Mouse (Mus musculus) olfactory bulb, adult 2 months (tissue): ENCODE results near the gene Ubash3b.

ENCODE experiments used
- CTCF ChIP-seq: fragments of 200-500 bp; IDR thresholded peaks from 2 replicates; pipeline ENCODE4 v1.5.1; 2012; ENCODE audit warnings: low read depth, mild to moderate bottlenecking, low read length, moderate library complexity; ENCODE audit not compliant: insufficient read depth
- POLR2A ChIP-seq: fragments of 200-500 bp; IDR thresholded peaks from 2 replicates; pipeline ENCODE4 v1.6.1; 2012; ENCODE audit warnings: mild to moderate bottlenecking, low read depth, low read length, moderate library complexity; ENCODE audit not compliant: insufficient read depth

DNA sequence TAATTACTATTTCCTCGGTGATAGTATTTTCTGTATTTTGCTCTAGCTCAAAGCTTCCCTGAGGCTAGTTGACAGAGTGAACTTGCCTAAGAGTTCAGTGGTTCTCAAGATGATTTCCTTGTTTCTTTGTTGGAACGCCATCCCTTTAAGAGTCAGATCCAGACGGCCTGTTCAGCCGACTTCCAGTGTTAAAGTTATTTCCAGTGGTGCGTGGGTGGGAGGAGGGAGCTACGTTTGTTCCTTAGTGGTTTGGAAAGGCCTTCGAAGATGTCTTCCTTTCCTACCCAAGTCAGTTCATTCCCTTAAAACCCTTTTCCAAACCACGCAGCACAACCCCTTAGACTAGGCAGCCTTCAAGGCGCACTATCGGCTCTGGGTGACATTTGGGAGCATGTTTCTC lies 58.9 kb downstream of the Ubash3b start:
- TF ChIP-seq CTCF: no peak
- no peak for TF ChIP-seq POLR2A
